Mouse (Mus musculus) urinary bladder, adult 18-20 months (tissue): ENCODE data around the gene Atxn7l2.
A peak's percentile ranks its signal among the peaks of the same experiment; 100 is the strongest.

ENCODE experiments used
- DNase-seq, 2 experiments: peaks; one replicate each; pipeline ENCODE4 v3.0.0; 2022; ENCODE audit warnings: low spot score in 2 of 2, mixed read lengths in 2 of 2

Gene Atxn7l2

GRCm38 (mm10) chr3:108205601-108206000, 5.1 kb downstream of the Atxn7l2 start:
- DNase-seq, result no peak

DNA sequence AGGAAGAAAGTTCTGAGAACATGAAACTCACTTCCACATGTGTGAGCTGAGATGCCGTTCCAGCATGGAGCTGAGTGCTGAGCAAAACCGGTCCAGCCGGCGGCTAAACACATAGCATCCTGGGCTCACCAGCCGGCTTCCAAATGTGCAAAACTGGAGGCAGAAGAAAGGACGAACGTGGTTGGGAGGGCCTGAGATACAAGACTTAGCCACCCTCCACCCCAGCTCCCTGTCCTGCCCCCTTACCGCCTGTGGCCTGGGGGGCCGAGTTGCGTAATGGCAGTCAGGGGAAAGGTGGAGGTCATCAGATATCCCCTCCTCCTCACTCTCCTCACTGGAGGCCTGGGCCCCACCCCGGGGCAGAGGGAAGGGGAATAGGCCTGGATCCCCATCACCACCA, 6.3 kb downstream of the Atxn7l2 start:
- DNase-seq, result no peak

- peak; percentile 43 to 75 for DNase-seq
Measured at GRCm38 (mm10) chr3:108203621-108204325, 7.0 kb downstream of the Atxn7l2 start.

DNA sequence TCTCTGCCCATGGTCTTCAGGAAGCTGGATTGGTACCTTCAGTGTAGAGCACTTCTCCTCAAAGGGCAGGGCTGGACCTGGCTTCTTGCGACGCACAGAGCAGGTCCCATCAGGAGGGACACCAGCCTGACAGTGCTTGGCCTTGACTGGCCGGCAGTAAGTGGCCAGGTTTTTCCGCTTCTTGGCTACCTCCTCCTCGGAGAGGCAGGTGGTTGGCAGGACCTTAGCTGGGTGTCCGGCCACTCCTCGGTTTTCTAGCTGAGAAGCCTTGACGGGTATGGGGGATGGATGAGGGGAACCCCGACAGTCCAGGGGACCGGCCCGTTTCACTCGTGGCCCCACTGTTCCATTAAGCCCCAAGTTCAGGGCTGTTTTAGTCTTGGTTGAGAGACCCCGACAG, 7.5 kb downstream of the Atxn7l2 start:
- DNase-seq, result no peak

GRCm38 (mm10) chr3:108202506-108202905, 8.2 kb downstream of the Atxn7l2 start:
- DNase-seq, result peak in 1 of 2 experiments; percentile 68

GRCm38 (mm10) chr3:108200329-108201323, 10.1 kb downstream of the Atxn7l2 start, which contains the start of gene Cyb561d1:
TSS of gene Cyb561d1 (minus strand) at chr3:108201212.
- peak; percentile 92 to 97 for DNase-seq

DNA sequence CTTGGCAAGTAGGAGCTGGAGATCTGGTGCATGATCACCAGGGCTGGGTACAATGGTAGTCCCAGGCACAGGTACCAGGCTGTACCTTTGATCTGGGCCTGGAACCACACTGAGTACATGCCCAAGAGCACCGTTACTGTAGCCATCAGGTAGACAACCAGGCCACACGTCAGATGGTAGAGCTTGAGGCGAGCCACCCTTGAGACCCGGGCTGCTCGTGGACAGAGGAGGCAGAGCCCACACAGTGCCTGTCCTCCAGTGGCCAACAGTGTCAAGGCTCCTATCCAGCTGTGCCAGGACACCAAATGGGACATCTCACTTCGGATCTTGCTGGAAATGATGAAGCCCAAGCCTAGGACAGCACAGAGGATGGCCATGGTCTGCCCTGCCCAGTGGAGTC, 11.5 kb downstream of the Atxn7l2 start:
- no peak for DNase-seq

- no peak for DNase-seq
Measured at GRCm38 (mm10) chr3:108197066-108197497, 13.7 kb downstream of the Atxn7l2 start.

- no peak for DNase-seq
Measured at GRCm38 (mm10) chr3:108195941-108196590, 14.7 kb downstream of the Atxn7l2 start.

DNA sequence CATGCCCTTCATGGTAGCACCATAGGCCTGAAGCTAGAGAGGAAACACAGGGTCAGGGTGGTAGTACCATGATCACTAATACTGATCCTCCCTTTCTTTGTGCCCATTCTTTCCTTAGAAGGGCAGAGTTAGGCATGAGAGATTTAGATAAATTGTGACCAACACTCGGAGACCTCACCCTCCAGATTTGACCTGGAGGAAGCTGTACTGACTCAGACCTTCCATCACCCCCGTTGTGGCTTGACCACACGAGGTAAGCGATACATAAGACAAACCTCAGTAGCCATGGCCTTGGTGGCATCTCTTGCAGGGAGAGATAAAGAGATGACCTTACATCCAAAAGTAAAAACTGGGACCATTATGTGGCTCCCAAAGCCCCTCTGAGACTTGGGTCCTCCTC, 15.4 kb downstream of the Atxn7l2 start:
- DNase-seq, result no peak

GRCm38 (mm10) chr3:108193686-108194085, 17.0 kb downstream of the Atxn7l2 start:
- no peak for DNase-seq

- no peak for DNase-seq
Measured at GRCm38 (mm10) chr3:108189897-108190296, 20.8 kb downstream of the Atxn7l2 start.

DNA sequence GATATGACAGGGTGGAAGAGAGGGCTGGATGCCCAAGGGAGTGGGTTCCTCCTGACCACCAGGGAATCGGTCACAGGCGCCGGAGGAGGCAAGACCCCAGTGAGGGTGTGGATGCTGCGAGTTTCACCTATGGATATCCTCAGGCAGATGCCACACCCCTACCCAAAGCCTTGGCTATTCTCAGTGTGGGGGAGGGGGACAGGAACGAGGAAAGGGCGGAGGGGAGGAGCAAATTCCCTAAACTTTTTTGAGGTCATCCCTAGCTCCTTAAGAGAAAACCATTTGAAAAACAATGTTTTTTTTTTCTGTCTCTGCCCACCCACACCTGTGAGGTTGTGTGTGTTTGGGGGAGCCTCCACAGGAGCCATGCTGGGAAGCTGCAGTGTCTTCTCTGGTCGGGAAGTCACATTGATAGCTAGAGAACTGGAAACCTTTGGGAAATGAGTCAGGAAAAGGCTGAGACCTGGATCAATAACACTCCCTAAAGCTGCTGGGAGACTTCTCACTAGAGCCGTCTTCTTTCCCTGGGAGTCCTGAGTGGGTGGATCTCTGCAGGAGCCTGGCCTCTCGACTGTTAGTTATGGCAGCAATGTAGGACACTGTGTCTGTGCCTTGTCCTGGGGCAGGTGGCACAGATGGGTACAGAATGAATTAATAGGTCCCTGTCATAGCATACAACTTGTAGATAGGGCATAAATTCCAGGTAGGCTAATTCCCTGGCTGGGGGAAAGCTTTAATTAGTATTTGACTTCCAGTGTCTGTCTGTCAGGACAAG, 21.8 kb downstream of the Atxn7l2 start:
- DNase-seq, result no peak

- no peak for DNase-seq
Measured at GRCm38 (mm10) chr3:108187111-108187795, 23.5 kb downstream of the Atxn7l2 start.

- peak in 1 of 2 experiments; percentile 61 for DNase-seq
Measured at GRCm38 (mm10) chr3:108186098-108187047, 24.4 kb downstream of the Atxn7l2 start, which contains the start of gene Amigo1. TSS of gene Amigo1 (plus strand) at chr3:108186335.

- DNase-seq, result no peak
Measured at GRCm38 (mm10) chr3:108185460-108186097, 25.2 kb downstream of the Atxn7l2 start.

GRCm38 (mm10) chr3:108184742-108185141, 26.0 kb downstream of the Atxn7l2 start:
- no peak for DNase-seq

GRCm38 (mm10) chr3:108180514-108180913, 30.2 kb downstream of the Atxn7l2 start:
- DNase-seq, result no peak
